Mouse (Mus musculus) CH12.LX (cell line): ENCODE data around the gene Cop1. TPM values are rescaled to one million over a fixed set of nuclear protein-coding genes. Genes with fewer than 3 reads are reported as not detected.

ENCODE experiments used
- DNase-seq: peaks from one replicate; pipeline ENCODE4 v3.0.0-alpha.2; 2013; ENCODE audit errors: extremely low read depth
- H3K27ac ChIP-seq: 2 replicates; pipeline ENCODE4 v1.5.1; 2012; ENCODE audit warnings: low read depth, mild to moderate bottlenecking, control low read depth, moderate library complexity; ENCODE audit not compliant: insufficient read depth
- H3K27me3 ChIP-seq: replicated peaks from 2 replicates; pipeline ENCODE3; 2012; ENCODE audit warnings: inconsistent platforms
- H3K36me3 ChIP-seq, 2 experiments: replicated peaks in 1 of 2; 2 replicates each; pipeline versions ENCODE3 to v1.6.1; 2012; ENCODE audit warnings: inconsistent platforms in 1 of 2, low read length in 1 of 2, mild to moderate bottlenecking in 1 of 2, mixed read lengths in 1 of 2, moderate library complexity in 1 of 2; ENCODE audit not compliant: control insufficient read depth in 1 of 2, insufficient read depth in 1 of 2
- H3K4me1 ChIP-seq, 2 experiments: 2 replicates each; pipeline ENCODE4 v1.6.1; 2012; ENCODE audit warnings: inconsistent platforms in 1 of 2, moderate library complexity in 1 of 2; ENCODE audit not compliant: insufficient read depth in 2 of 2, control insufficient read depth in 1 of 2
- H3K4me2 ChIP-seq: 2 replicates; pipeline ENCODE4 v1.6.1; 2012; ENCODE audit warnings: low read depth, mild to moderate bottlenecking, control low read depth; ENCODE audit not compliant: poor library complexity, insufficient read depth, severe bottlenecking
- H3K4me3 ChIP-seq, 3 experiments: fragments of 150-350 bp in 1 of 3; sonication (generic) in 1 of 3; replicated peaks in 1 of 3; 2 replicates each; pipeline versions ENCODE3 to v1.5.1; 2011 to 2012; ENCODE audit warnings: low read depth in 2 of 3, low read length in 2 of 3, mild to moderate bottlenecking in 2 of 3, moderate library complexity in 2 of 3, control low read depth in 1 of 3, improper control_type of control experiment in 1 of 3, inconsistent platforms in 1 of 3, mixed read lengths in 1 of 3; ENCODE audit not compliant: poor library complexity in 1 of 3
- H3K79me2 ChIP-seq: replicated peaks from 2 replicates; pipeline ENCODE4 v1.6.1; 2012; ENCODE audit warnings: mild to moderate bottlenecking, moderate library complexity; ENCODE audit not compliant: control insufficient read depth, poor library complexity, insufficient read depth, severe bottlenecking; ENCODE audit errors: extremely low read depth
- H3K9ac ChIP-seq: 2 replicates; pipeline ENCODE4 v1.6.1; 2012; ENCODE audit warnings: low read depth, mild to moderate bottlenecking, control low read depth, moderate library complexity; ENCODE audit not compliant: insufficient read depth
- H3K9me3 ChIP-seq: replicated peaks from 2 replicates; pipeline ENCODE3; 2012; ENCODE audit warnings: low read length, inconsistent platforms, mixed read lengths
- CHD2 ChIP-seq: IDR thresholded peaks from 2 replicates; pipeline ENCODE4 v1.6.1; 2011; ENCODE audit warnings: low read length, improper control_type of control experiment
- E2F4 ChIP-seq: IDR thresholded peaks from 2 replicates; pipeline ENCODE4 v1.6.1; 2011; ENCODE audit warnings: low read depth, low read length, improper control_type of control experiment; ENCODE audit not compliant: insufficient replicate concordance
- ELF1 ChIP-seq: IDR thresholded peaks from 2 replicates; pipeline ENCODE4 v1.6.1; 2014; ENCODE audit warnings: low read depth, mild to moderate bottlenecking, inconsistent platforms, low read length, improper control_type of control experiment
- GABPA ChIP-seq: IDR thresholded peaks from 2 replicates; pipeline ENCODE4 v1.6.1; 2012; ENCODE audit warnings: low read depth, low read length, improper control_type of control experiment, inconsistent platforms; ENCODE audit not compliant: insufficient replicate concordance
- HCFC1 ChIP-seq: IDR thresholded peaks from 2 replicates; pipeline ENCODE4 v1.6.1; 2012; ENCODE audit warnings: low read depth, mild to moderate bottlenecking, inconsistent platforms, low read length, improper control_type of control experiment
- IRF4 ChIP-seq: IDR thresholded peaks from 2 replicates; pipeline ENCODE4 v1.6.1; 2014; ENCODE audit warnings: low read depth, mild to moderate bottlenecking, inconsistent platforms, low read length, improper control_type of control experiment
- JUN ChIP-seq: IDR thresholded peaks from 2 replicates; pipeline ENCODE4 v1.6.1; 2011; ENCODE audit warnings: low read depth, mild to moderate bottlenecking, low read length, improper control_type of control experiment, moderate library complexity; ENCODE audit not compliant: insufficient read depth
- JUND ChIP-seq: conservative IDR thresholded peaks from 2 replicates; pipeline ENCODE4 v1.6.1; 2011; ENCODE audit warnings: low read depth, low read length, improper control_type of control experiment
- KAT2A ChIP-seq: IDR thresholded peaks from 2 replicates; pipeline ENCODE4 v1.6.1; 2012; ENCODE audit warnings: low read length, improper control_type of control experiment, inconsistent platforms; ENCODE audit not compliant: insufficient replicate concordance
- MAX ChIP-seq: IDR thresholded peaks from 2 replicates; pipeline ENCODE4 v1.6.1; 2011; ENCODE audit warnings: low read length, improper control_type of control experiment
- MEF2A ChIP-seq: IDR thresholded peaks from 2 replicates; pipeline ENCODE4 v1.6.1; 2014; ENCODE audit warnings: low read depth, mild to moderate bottlenecking, inconsistent platforms, low read length, improper control_type of control experiment, borderline replicate concordance
- MXI1 ChIP-seq: IDR thresholded peaks from 2 replicates; pipeline ENCODE4 v1.6.1; 2011; ENCODE audit warnings: mild to moderate bottlenecking, low read depth, low read length, improper control_type of control experiment
- MYC ChIP-seq: IDR thresholded peaks from 2 replicates; pipeline ENCODE4 v1.6.1; 2011; ENCODE audit warnings: low read depth, mild to moderate bottlenecking, improper control_type of control experiment, low read length
- PAX5 ChIP-seq: IDR thresholded peaks from 2 replicates; pipeline ENCODE4 v1.6.1; 2012; ENCODE audit warnings: low read length, inconsistent platforms, mixed read lengths
- POLR2A ChIP-seq: IDR thresholded peaks from 2 replicates; pipeline ENCODE4 v1.6.1; 2011; ENCODE audit warnings: low read depth, mild to moderate bottlenecking, improper control_type of control experiment, low read length
- SIN3A ChIP-seq: IDR thresholded peaks from 2 replicates; pipeline ENCODE4 v1.6.1; 2012; ENCODE audit warnings: low read length, improper control_type of control experiment, inconsistent platforms
- SMC3 ChIP-seq: IDR thresholded peaks from 2 replicates; pipeline ENCODE4 v1.6.1; 2011; ENCODE audit warnings: low read depth, low read length, improper control_type of control experiment
- UBTF ChIP-seq: IDR thresholded peaks from 2 replicates; pipeline ENCODE4 v1.6.1; 2012; ENCODE audit warnings: low read depth, mild to moderate bottlenecking, inconsistent platforms, low read length, improper control_type of control experiment, moderate library complexity
- ZMIZ1 ChIP-seq: IDR thresholded peaks from 2 replicates; pipeline ENCODE4 v1.6.1; 2012; ENCODE audit warnings: low read depth, mild to moderate bottlenecking, inconsistent platforms, low read length, improper control_type of control experiment
- dilution Hi-C: fragments of 300-500 bp; cut with MboI; formaldehyde crosslinking; loops from 2 replicates; pipeline ENCODE4 v1.14.3; 2020; ENCODE audit warnings: low sequenced_read_pairs; ENCODE audit not compliant: extremely low pct_unique_long_range_greater_than_20kb, extremely low pct_ligation_motif_present
- in situ Hi-C: fragments of 300-500 bp; cut with MboI; formaldehyde crosslinking; loops from 3 replicates; pipeline ENCODE4 v1.14.3; 2019; ENCODE audit warnings: low sequenced_read_pairs, low pct_ligation_motif_present, low pct_unique_long_range_greater_than_20kb, mixed read lengths
- polyA plus RNA-seq: library from polyadenylated mRNA; unstranded; fragments of >175 nt; gene quantifications from 2 replicates; pipeline ENCODE4 v1.2.1, GENCODE M21; 2012; ENCODE audit warnings: low read depth; ENCODE audit not compliant: insufficient read length
- total RNA-seq, 2 experiments: library from RNA; depleted of rRNA; stranded (reverse); fragments of 300-350 nt in 1 of 2; fragments of >200 nt in 1 of 2; gene quantifications; 2 replicates each; pipeline ENCODE4 v1.2.3; 2012 to 2014

Cop1 gene
- total and polyA plus RNA-seq, 3 experiments = 54.6 to 93.2 (median 79.0) TPM

DNA sequence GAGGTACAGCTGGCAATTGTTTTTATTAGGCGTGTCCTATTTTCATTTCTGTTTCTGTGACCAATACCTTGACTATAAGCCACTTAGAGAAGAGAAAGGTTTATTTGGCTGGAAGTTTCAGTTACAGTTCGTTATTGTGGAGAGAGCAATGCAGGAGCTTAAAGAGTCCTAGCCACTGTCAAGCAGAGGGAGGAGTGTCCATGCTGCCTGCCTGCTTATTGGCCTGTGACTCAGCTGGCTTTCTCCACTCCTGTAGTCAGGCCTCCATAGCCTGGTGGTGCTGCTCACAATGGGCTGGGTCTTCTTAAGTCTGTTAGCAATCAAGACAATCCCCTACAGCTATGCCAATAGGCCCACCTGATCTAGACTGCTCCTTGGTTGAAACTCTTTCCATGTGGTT lies 2.4 kb downstream of the Cop1 start:
- no peak for TF ChIP-seq ZMIZ1
- no peak for TF ChIP-seq JUND
- no peak for TF ChIP-seq IRF4
- TF ChIP-seq, all 38 proteins: peak for 0
- Histone ChIP-seq H3K27ac (no peak overlapping the region), H3K9ac (no peak overlapping the region; the same call in 1 of the 2 replicates), H3K36me3 (peaks cover 0 to 22% of the 10 kb centered on the region in 2 experiments), H3K9me3 (no peaks in the 10 kb centered on the region), H3K4me3 (no peak overlapping the region), H3K4me1 (peaks cover 4 to 27% of the 10 kb centered on the region in 2 experiments; a peak in 3 of 4 replicates), H3K79me2 (peaks cover 41% of the 10 kb centered on the region), H3K4me2 (peak overlapping the region; percentile 87), H3K27me3 (no peaks in the 10 kb centered on the region)
- dilution Hi-C loops = no loop called here
- in situ Hi-C loops = no loop called here
- peak; percentile 31 for DNase-seq

DNA sequence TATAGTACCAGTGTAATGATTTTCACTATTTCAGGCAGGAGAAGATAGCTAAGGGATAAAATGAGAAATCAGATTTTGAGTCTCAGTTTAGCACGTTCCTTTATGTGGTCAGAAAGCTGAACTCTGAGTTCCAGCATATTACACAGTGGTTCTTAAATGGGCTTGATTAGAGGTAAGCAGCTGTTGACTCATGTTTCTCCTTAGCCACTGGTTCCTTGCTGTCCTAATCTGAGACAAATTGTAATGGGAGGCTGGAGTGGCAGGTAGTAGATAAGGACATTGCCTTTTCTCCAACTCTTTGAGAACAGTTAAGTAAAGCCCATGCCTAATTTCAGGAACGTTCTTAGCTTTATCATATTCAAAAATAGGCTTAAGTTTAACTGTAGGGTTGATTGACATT lies 3.6 kb downstream of the Cop1 start:
- peaks cover 0 to 32% of the 10 kb centered on the region in 2 experiments for H3K36me3 ChIP-seq
- TF ChIP-seq UBTF (no peak), MXI1 (no peak), HCFC1 (no peak), POLR2A (no peak), SMC3 (no peak), MAX (no peak), E2F4 (no peak), PAX5 (no peak), SIN3A (no peak), ELF1 (no peak), GABPA (no peak), JUN (no peak), MEF2A (no peak), CHD2 (no peak), KAT2A (no peak), MYC (no peak)
- H3K9ac ChIP-seq = no peak overlapping the region
- in situ Hi-C loops = no loop called here
- no peak overlapping the region for H3K4me2 ChIP-seq
- dilution Hi-C loops = no loop called here
- H3K4me1 ChIP-seq = peaks cover 4 to 26% of the 10 kb centered on the region in 2 experiments; a peak in 3 of 4 replicates
- H3K27me3 ChIP-seq = no peaks in the 10 kb centered on the region
- DNase-seq = no peak
- no peak overlapping the region for H3K27ac ChIP-seq
- no peak overlapping the region for H3K4me3 ChIP-seq
- H3K79me2 ChIP-seq = peaks cover 41% of the 10 kb centered on the region
- H3K9me3 ChIP-seq = no peaks in the 10 kb centered on the region
